Mouse (Mus musculus) brain, embryonic 14.5 days (tissue): ENCODE data around the gene Fgr.

Source experiments
- CTCF ChIP-seq: fragments of 200-500 bp; IDR thresholded peaks from 2 replicates; pipeline ENCODE4 v1.5.1; 2012; ENCODE audit warnings: inconsistent platforms, mild to moderate bottlenecking, moderate library complexity, borderline replicate concordance; ENCODE audit not compliant: insufficient read depth, insufficient read length; ENCODE audit errors: extremely low read depth
- POLR2A ChIP-seq: fragments of 200-500 bp; IDR thresholded peaks from 2 replicates; pipeline ENCODE4 v1.6.1; 2012; ENCODE audit warnings: mild to moderate bottlenecking, inconsistent platforms, borderline replicate concordance; ENCODE audit not compliant: poor library complexity, insufficient read depth, insufficient read length, severe bottlenecking; ENCODE audit errors: extremely low read depth

- no peak for TF ChIP-seq CTCF
- no peak for TF ChIP-seq POLR2A
Observed at GRCm38 (mm10) chr4:132972556-132972955, 1.3 kb upstream of the Fgr start.
